Mouse (Mus musculus): ENCODE data around the gene Spz1. TPM values are rescaled to one million over a fixed set of nuclear protein-coding genes. Genes with fewer than 3 reads are reported as not detected.

Gene Spz1
- total RNA-seq, 2 experiments from 2014 or later = not detected

GRCm38 (mm10) chr13:92580220-92581043 is 4.5 kb upstream of the Spz1 start:
- DNase-seq (ENCODE audit: low spot score in 2 of 2) = peak; percentile 38 to 81

DNA sequence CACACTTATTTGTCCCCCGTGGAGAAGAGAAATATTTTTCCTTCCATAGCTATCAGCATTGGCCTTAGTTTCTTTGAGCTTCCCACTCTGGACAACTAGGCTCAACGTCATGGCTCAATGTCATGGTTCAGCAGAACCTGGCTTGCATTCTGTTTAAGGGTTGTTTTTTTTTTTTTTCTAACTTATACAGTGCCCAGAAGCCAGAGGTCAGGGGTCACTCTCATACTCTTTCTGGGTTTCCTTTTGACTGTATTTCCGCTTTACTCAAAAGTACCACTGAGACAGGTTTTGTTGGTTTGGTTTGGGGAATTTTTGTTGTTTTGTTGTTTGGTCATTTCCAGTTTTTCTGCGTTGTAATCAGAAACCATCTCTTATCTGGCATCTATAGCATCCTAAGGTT is 2.2 kb upstream of the Spz1 start:
- DNase-seq (ENCODE audit: low spot score in 2 of 2) = no peak

GRCm38 (mm10) chr13:92576688-92577087 is 716 bp upstream of the Spz1 start:
- DNase-seq (ENCODE audit: low spot score in 2 of 2) = no peak

GRCm38 (mm10) chr13:92559429-92559828 is 16.5 kb downstream of the Spz1 start:
- DNase-seq (ENCODE audit: low spot score in 2 of 2) = peak; percentile 27 to 68

DNA sequence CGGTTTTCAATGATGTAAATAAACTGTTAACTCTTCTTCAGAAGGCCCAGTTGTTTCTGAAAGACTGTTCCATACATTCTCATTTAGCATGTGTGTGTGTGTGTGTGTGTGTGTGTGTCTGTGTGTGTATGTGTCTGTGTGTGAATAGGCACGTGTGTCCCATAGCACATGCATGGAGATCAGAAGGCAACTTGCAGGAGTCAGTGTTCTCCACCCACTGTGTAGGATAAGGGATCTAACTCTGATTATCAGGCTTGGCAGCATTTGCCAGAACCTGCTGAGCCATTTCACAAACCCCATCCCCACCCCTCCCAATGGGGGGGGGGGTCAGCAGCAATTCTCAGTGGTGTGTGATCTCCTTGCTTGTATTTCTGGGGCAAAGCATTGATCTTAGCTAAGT is 18.7 kb downstream of the Spz1 start:
- no peak for DNase-seq (ENCODE audit: low spot score in 2 of 2)

DNA sequence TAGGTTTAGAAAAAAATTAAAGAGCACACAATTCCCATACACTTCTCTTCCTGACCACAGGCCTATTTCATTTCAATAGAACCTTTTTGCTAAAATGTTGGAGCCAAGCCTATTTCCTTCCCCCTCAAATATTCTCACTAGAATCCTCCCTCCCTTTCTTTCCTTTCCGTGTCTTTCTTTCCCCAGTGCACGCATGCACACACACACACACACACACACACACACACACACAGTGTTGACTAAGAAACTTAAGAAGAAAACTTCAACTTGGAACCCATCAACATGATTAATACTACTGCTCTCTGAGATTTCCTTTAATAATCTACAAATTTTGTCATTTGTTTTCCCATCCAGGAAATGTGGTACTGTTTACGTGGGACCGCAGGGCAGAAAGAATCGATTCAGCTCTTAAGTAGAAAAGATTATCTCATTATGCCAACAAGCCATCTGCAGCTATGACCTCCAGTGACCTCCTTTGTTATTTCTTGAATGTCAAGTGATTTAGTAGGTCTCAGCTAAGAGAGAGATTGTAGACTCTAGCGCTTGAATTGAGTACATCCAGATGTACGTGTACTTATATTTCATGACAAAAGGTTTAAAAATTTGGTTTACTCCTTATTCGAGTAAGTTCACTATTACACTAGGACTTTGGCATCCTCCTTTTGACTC is 19.4 kb downstream of the Spz1 start:
- DNase-seq (ENCODE audit: low spot score in 2 of 2) = no peak

DNA sequence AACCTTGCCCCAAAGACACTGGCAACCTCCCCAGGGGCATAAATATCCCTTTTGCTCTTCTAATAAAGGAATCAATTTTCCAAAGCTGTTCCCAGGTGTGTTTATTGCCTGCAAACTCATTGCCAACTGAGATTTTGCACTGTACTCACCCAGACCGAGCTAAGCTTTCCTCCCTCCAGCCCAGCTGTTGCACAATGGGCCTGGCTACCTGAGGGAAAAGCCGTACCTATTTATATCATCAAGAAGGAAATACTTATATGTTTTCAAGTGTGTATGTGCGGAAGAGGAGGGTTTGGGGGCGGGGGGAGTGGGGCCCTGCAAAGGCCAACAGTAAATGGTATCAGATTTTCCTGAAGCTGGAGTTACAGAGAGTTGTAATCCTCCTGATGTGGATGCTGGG is 28.9 kb downstream of the Spz1 start:
- no peak for DNase-seq (ENCODE audit: low spot score in 2 of 2)

- no peak for DNase-seq (ENCODE audit: low spot score in 2 of 2)
Observed at GRCm38 (mm10) chr13:92540997-92541396, 35.0 kb downstream of the Spz1 start.

- DNase-seq (ENCODE audit: low spot score in 2 of 2) = no peak
Observed at GRCm38 (mm10) chr13:92539126-92539525, 36.8 kb downstream of the Spz1 start.

DNA sequence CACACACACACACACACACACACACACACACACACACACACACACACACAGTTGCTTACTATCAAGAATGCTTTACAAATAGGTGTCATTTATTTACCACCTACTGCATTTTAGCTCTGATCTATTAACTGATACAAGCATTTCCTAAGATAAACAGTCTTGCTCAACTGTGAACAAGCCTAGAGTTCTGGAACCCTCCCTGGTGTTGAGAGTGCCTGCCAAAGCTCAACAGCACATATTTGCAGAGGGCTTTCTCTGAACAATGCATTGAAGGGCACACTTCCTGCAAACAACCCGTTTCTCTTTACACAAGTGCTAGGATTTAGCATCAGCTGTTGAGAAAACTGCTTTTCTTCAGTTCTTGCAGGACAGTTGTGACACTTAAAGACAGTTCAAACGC is 42.2 kb downstream of the Spz1 start:
- no peak for DNase-seq (ENCODE audit: low spot score in 2 of 2)

DNA sequence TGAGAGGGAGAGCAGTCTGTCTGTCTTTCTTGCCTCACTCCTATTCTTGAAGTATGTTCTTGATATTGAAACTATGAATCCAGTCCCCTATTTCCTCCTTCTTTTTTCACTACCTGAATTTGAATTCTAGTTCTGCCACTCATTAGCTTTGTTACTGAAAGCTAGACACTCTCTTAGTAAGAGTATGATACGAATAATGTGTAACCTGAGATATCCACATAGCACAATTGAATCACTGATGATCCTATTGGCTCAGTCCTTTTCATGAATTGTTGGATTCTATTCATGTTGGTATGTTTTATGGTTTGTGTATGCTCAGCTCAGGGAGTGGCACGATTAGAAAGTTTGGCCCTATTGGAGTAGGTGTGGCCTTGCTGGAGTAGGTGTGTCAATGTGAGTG is 43.8 kb downstream of the Spz1 start:
- no peak for DNase-seq (ENCODE audit: low spot score in 2 of 2)

DNA sequence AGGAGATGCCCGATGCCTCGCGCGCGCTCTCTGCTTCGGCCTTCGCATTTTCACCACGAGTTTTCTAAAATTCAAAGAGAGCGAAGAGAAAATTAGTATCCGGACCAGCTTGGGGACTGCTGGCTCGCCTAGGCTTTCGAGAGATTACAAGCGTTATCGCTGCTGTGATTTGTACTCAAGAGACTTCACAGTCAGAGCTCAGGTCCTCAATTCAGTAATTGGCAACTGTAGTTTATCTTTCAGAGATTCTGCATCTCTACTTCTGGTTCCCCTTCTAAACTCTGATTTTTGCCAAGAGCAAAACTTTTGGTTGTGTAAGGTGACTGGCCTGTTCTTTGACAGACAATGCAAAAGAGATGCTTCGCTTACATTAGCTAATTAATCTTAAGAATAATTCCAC is 44.7 kb downstream of the Spz1 start:
- no peak for DNase-seq (ENCODE audit: low spot score in 2 of 2)

DNA sequence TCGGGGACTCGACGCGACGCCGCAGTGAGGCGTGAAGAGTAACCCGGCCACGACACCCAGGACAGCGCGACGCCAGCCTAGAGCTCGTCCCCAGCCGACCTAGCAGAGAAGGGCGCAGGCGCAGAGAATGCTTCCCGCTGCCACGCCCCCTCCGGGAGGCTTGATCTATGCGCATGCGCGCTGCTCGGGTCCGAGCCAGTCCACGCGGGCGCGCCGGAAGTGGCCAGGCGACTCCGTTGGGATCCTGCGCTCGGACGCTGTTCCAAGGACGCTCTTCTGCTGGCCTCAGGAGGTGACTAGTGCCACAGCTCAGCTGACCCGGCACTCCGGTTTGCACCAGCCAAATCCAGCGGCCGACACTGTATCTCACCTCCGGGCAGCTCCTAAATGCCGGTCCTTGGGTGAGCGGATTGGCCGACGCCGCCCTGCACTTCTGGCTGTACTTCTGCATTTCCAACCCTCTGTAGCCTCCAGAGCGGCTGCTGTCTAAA is 45.2 kb downstream of the Spz1 start, which contains the start of gene Zfyve16:
Gene Zfyve16 (minus strand): TSS at position 148 of the 491 bp plus-strand sequence.
- DNase-seq (ENCODE audit: low spot score in 2 of 2) = peak; percentile 92 to 97

DNA sequence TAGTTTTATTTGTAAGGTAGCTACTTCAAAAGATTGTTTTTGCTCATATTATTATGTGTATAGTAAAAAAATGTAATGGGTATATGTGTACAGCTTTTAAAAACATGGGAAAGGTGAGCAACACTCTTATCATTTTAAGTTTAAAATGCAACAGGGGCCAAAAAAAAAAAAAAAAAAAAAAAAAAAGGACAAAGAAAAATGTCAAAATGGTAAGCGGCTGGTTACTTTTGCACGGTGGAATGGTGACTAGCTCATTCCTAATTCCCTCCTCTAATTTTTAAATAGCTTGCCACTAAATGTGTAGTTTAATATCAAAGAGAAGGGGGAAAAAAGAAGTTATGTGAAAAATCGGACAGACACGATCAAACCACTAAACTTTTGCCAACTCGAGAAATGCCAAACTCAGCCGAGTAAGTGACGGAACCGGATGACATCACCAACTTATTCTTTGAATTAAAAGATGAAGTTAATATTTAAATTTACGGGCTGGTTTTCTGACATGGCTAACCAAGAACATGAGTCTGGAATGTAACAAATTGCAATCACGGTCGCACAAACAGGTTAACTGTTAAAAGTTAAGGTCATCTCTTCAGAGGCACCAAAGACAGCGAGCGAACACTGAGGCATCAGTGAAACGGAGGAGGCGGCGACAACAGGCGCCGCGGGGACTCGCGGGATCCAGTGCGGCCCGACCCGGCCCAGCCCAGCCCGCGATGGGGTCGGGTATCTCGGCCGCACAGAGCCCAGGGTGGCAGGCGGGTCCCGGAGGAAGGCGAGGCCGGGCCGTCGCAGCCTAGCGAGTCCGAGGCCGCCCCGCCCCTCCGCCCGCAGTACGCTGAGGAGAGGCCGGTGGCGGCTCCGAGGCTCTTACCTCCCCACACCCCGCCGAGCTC is 45.9 kb downstream of the Spz1 start:
- no peak for DNase-seq (ENCODE audit: low spot score in 2 of 2)

Other genes starting within 250 kb of the Spz1 start
- 1 to 10 TPM in 1 of 2 experiments, under 1 TPM in 1; 0.99 to 1.5 TPM for gene Dhfr, start 221.4 kb downstream of the Spz1 start, total RNA-seq (2021)
- gene Msh3, start 221.2 kb downstream of the Spz1 start, total RNA-seq (2021) = 10 to 100 TPM; 22.2 to 22.9 TPM
- gene Ankrd34b, start 150.3 kb downstream of the Spz1 start, total RNA-seq (2021) = 10 to 100 TPM; 15.7 to 16.0 TPM
- gene Fam151b, start 92.2 kb downstream of the Spz1 start, total RNA-seq (2021) = 10 to 100 TPM in 1 of 2 experiments, 1 to 10 TPM in 1; 8.2 to 11.1 TPM
- 10 to 100 TPM; 15.1 to 15.6 TPM for gene Zfyve16, start 45.3 kb downstream of the Spz1 start, total RNA-seq (2021)
- 10 to 100 TPM; 59.0 to 61.1 TPM for gene Serinc5, start 34.9 kb upstream of the Spz1 start, total RNA-seq (2021)
- 10 to 100 TPM; 23.1 to 24.3 TPM for gene Thbs4, start 218.6 kb upstream of the Spz1 start, total RNA-seq (2021)

All from layer of hippocampus, adult 18-20 months (tissue).